Mouse (Mus musculus): Measurements from ENCODE around the gene Wfdc16.
"Not testable (repeated sequence)": the region's sequence is repeated elsewhere in the genome, so short reads cannot be mapped to it uniquely, and the experiment has no call there.

Wfdc16 gene

GRCm38 (mm10) chr2:164593494-164593893 is 45.1 kb downstream of the Wfdc16 start, which contains the start of gene Eppin:
Eppin (minus strand) TSS chr2:164593594.
- no peak for DNase-seq

DNA sequence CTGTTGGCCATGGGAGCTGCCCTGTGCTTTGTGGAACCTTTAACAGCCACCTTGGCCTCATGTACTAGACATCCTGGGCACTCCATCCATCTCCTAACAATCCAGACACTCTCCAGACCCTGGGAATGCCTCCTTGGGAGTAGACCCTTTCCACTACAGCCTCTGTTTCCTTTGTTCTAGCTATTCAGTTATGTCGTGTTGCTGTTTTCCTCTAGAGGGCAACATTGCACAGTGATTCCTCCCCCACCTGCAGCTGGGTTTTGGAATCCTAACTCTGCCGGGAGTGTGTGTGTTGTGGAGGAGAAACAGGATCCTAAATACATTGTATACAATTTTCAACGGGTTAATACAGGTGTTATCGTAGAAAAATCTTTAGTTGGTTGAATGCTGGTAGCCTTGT is 46.6 kb downstream of the Wfdc16 start:
- no peak for DNase-seq

DNA sequence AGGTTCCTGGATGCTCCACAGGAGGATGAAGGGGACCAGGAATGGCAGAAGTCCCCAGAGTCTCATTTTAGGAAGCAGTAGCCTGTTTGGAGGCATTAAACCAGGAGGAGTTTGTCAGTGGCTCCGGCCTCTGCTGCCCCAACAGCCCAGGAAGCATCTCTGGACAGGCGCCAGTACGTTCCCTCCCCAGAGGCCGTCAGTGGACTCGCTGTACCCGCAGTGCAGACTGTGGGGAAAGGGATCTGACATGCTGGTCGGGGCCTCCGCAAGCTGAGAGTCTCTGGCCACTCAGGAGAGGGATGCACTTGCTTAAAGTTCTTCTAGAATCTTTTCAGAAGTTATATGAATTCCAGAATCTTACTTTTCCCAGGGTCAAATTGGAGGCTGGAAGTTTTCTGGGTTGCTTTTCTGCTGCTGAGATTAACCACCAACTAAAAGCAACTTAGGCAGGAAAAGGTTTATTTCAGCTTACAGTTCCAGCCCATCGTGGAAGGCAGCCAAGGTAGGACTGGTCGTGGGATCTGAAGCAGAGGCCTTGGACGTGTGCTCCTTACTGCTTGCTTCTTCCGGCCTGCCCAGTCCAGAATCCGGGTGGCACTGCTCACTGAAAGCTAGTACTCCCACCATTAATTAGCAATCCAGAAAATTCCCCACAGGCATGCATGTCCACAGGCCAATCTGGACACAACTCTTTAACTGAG is 53.4 kb downstream of the Wfdc16 start, which contains the start of gene Wfdc6a:
Gene Wfdc6a (minus strand): TSS at position 423 of the 701 bp plus-strand sequence.
- DNase-seq: not testable (repeated sequence)
